Mouse (Mus musculus) stomach, embryonic 14.5 days (tissue): ENCODE measurements around the gene Krt17. TPM values are rescaled to one million over a fixed set of nuclear protein-coding genes. Genes with fewer than 3 reads are reported as not detected.

Source experiments
- ATAC-seq: fragments of 200-750 bp; cut with Nextera tagmentation; 2 replicates; pipeline ENCODE4 v1.8.0; 2017; ENCODE audit warnings: low read depth, moderate TSS enrichment; ENCODE audit not compliant: insufficient number of reproducible peaks, insufficient read depth, low FRiP score
- H3K27ac ChIP-seq: fragments of 300-500 bp; sonication (generic); 2 replicates; pipeline ENCODE4 v1.5.1; 2014; ENCODE audit warnings: mild to moderate bottlenecking, low read length, moderate library complexity, mixed read lengths
- H3K27me3 ChIP-seq: fragments of 300-500 bp; sonication (generic); 2 replicates; pipeline ENCODE4 v1.6.1; 2014; ENCODE audit warnings: low read length, control low read depth, mixed read lengths; ENCODE audit not compliant: control insufficient read depth, insufficient read depth
- H3K36me3 ChIP-seq: fragments of 300-500 bp; sonication (generic); 2 replicates; pipeline ENCODE4 v1.6.1; 2014; ENCODE audit warnings: mild to moderate bottlenecking, control low read depth, low read length, moderate library complexity, mixed read lengths; ENCODE audit not compliant: control insufficient read depth, insufficient read depth
- H3K4me1 ChIP-seq: fragments of 300-500 bp; sonication (generic); 2 replicates; pipeline ENCODE4 v1.6.1; 2014; ENCODE audit warnings: low read length, control low read depth, mixed read lengths; ENCODE audit not compliant: control insufficient read depth, insufficient read depth
- H3K4me2 ChIP-seq: fragments of 300-500 bp; sonication (generic); replicated peaks from 2 replicates; pipeline ENCODE4 v1.6.1; 2014; ENCODE audit warnings: low read depth, low read length, control low read depth
- H3K4me3 ChIP-seq: fragments of 300-500 bp; sonication (generic); 2 replicates; pipeline ENCODE4 v1.5.1; 2014; ENCODE audit warnings: low read depth, low read length, control low read depth
- H3K9ac ChIP-seq: fragments of 300-500 bp; sonication (generic); replicated peaks from 2 replicates; pipeline ENCODE4 v1.6.1; 2014; ENCODE audit warnings: low read depth, mild to moderate bottlenecking, control low read depth, low read length, moderate library complexity, mixed read lengths
- H3K9me3 ChIP-seq: fragments of 300-500 bp; sonication (generic); 2 replicates; pipeline ENCODE4 v1.6.1; 2016; ENCODE audit warnings: low read depth, low read length, control low read depth; ENCODE audit not compliant: control insufficient read depth
- WGBS: fragments of 180-500 bp; shearing (Covaris S2); extraction: QIAGEN DNeasy Blood & Tissue Kit; methylation state at CpG from one replicate; pipeline ENCODE4 v1.1.7; 2014; 5-methylcytosine and 5-hydroxymethylcytosine counted together
- polyA plus RNA-seq: library from polyadenylated mRNA; unstranded; fragments of >200 nt; fragmentation: Nextera tagmentation; extraction: Ambion mirVana; gene quantifications from 2 replicates; pipeline ENCODE4 v1.2.1, GENCODE M21; 2014

The Krt17 gene
- polyA plus RNA-seq, 1 experiment from 2014 or later: 26.7 TPM

- ATAC-seq: no peak
- H3K9me3 ChIP-seq: no peaks in the 10 kb centered on the region
- H3K9ac ChIP-seq: no peak overlapping the region
- no peak overlapping the region for H3K4me3 ChIP-seq
- H3K4me1 ChIP-seq: peaks cover 8% of the 10 kb centered on the region; the same call in 1 of the 2 replicates
- WGBS: 61% methylated on average over 6 of the region's 6 CpGs
- no peak overlapping the region for H3K27ac ChIP-seq
- no peaks in the 10 kb centered on the region for H3K36me3 ChIP-seq
- no peak overlapping the region for H3K4me2 ChIP-seq
- H3K27me3 ChIP-seq: no peaks in the 10 kb centered on the region
These were observed 32.1 kb upstream of the Krt17 start for GRCm38 (mm10) chr11:100292884-100293283.

- H3K9me3 ChIP-seq: no peaks in the 10 kb centered on the region
- H3K27ac ChIP-seq: peak overlapping the region; percentile 77
- H3K36me3 ChIP-seq: no peaks in the 10 kb centered on the region
- H3K4me3 ChIP-seq: no peak overlapping the region
- H3K9ac ChIP-seq: no peak overlapping the region
- 28% methylated on average over 5 of the region's 5 CpGs for WGBS
- no peak overlapping the region for H3K4me2 ChIP-seq
- no peaks in the 10 kb centered on the region for H3K27me3 ChIP-seq
- ATAC-seq: no peak
- peaks cover 12% of the 10 kb centered on the region; the same call in 1 of the 2 replicates for H3K4me1 ChIP-seq
These were observed 29.4 kb upstream of the Krt17 start for GRCm38 (mm10) chr11:100290235-100290634.

- WGBS: 53% methylated on average over 6 of the region's 6 CpGs
- Histone ChIP-seq H3K9ac (no peak overlapping the region), H3K9me3 (no peaks in the 10 kb centered on the region), H3K27ac (peak overlapping the region; percentile 77), H3K27me3 (no peaks in the 10 kb centered on the region), H3K4me1 (peaks cover 12% of the 10 kb centered on the region; the same call in 1 of the 2 replicates), H3K36me3 (no peaks in the 10 kb centered on the region), H3K4me2 (no peak overlapping the region), H3K4me3 (no peak overlapping the region)
- 0 out of 2 replicates have a peak, but pooled peaks have one; percentile 8 for ATAC-seq
These were observed 28.1 kb upstream of the Krt17 start for GRCm38 (mm10) chr11:100288942-100289341.

GRCm38 (mm10) chr11:100287024-100287423 is 26.2 kb upstream of the Krt17 start:
- no peak overlapping the region for H3K4me3 ChIP-seq
- no peaks in the 10 kb centered on the region for H3K9me3 ChIP-seq
- H3K27ac ChIP-seq: peak overlapping the region; percentile 92
- no peak overlapping the region for H3K4me2 ChIP-seq
- no peaks in the 10 kb centered on the region for H3K27me3 ChIP-seq
- H3K4me1 ChIP-seq: peaks cover 12% of the 10 kb centered on the region; the same call in 1 of the 2 replicates
- ATAC-seq: peak; percentile 84
- no peak overlapping the region for H3K9ac ChIP-seq
- no peaks in the 10 kb centered on the region for H3K36me3 ChIP-seq
- WGBS: 40% methylated on average over 10 of the region's 10 CpGs

GRCm38 (mm10) chr11:100284988-100285387 is 24.2 kb upstream of the Krt17 start:
- no peaks in the 10 kb centered on the region for H3K36me3 ChIP-seq
- 62% methylated on average over 4 of the region's 4 CpGs for WGBS
- peak overlapping the region; percentile 27; the same call in 1 of the 2 replicates for H3K27ac ChIP-seq
- H3K4me1 ChIP-seq: 0 out of 2 replicates have a peak, but pooled peaks cover 4% of the 10 kb centered on the region
- H3K27me3 ChIP-seq: no peaks in the 10 kb centered on the region
- no peaks in the 10 kb centered on the region for H3K9me3 ChIP-seq
- peak; percentile 29; the same call in 1 of the 2 replicates for ATAC-seq
- H3K4me2 ChIP-seq: no peak overlapping the region
- H3K4me3 ChIP-seq: no peak overlapping the region
- H3K9ac ChIP-seq: no peak overlapping the region

GRCm38 (mm10) chr11:100282549-100282948 is 21.7 kb upstream of the Krt17 start:
- no peak; the same call in 1 of the 2 replicates for ATAC-seq
- no peak overlapping the region for H3K4me3 ChIP-seq
- WGBS: 25% methylated on average over 10 of the region's 10 CpGs
- H3K9ac ChIP-seq: no peak overlapping the region
- H3K4me2 ChIP-seq: no peak overlapping the region
- no peaks in the 10 kb centered on the region for H3K9me3 ChIP-seq
- H3K36me3 ChIP-seq: no peaks in the 10 kb centered on the region
- H3K27me3 ChIP-seq: no peaks in the 10 kb centered on the region
- 0 out of 2 replicates have a peak, but pooled peaks cover 4% of the 10 kb centered on the region for H3K4me1 ChIP-seq
- H3K27ac ChIP-seq: no peak overlapping the region

- Histone ChIP-seq H3K4me2 (no peak overlapping the region), H3K4me3 (no peak overlapping the region), H3K9ac (no peak overlapping the region), H3K36me3 (no peaks in the 10 kb centered on the region), H3K27me3 (no peaks in the 10 kb centered on the region), H3K4me1 (no peaks in the 10 kb centered on the region), H3K9me3 (no peaks in the 10 kb centered on the region), H3K27ac (no peak overlapping the region)
- WGBS: 22% methylated on average over 11 of the region's 11 CpGs
- ATAC-seq: no peak
These were observed 21.0 kb upstream of the Krt17 start for GRCm38 (mm10) chr11:100281596-100282544.

- Histone ChIP-seq H3K4me2 (no peak overlapping the region), H3K9me3 (no peaks in the 10 kb centered on the region), H3K36me3 (no peaks in the 10 kb centered on the region), H3K4me1 (no peaks in the 10 kb centered on the region), H3K4me3 (no peak overlapping the region), H3K27ac (no peak overlapping the region), H3K27me3 (no peaks in the 10 kb centered on the region), H3K9ac (no peak overlapping the region)
- no peak for ATAC-seq
- 41% methylated on average over 5 of the region's 5 CpGs for WGBS
These were observed 17.9 kb upstream of the Krt17 start for GRCm38 (mm10) chr11:100278759-100279158.
